Mouse (Mus musculus) CD4-positive, CD25-positive, alpha-beta regulatory T cell, adult 4 months (primary cell): ENCODE results near the gene Gpr135. TPM values are rescaled to one million over a fixed set of nuclear protein-coding genes. Genes with fewer than 3 reads are reported as not detected.
A peak's percentile ranks its signal among the peaks of the same experiment; 100 is the strongest.

Experiments used
- ATAC-seq: one replicate; pipeline ENCODE4 v1.8.0; 2017
- polyA plus RNA-seq, 2 experiments: library from polyadenylated mRNA; unstranded; fragments of 100-300 nt; shearing (Covaris generic); gene quantifications; one replicate each; pipeline ENCODE4 v1.2.1; 2017

The Gpr135 gene
- under 1 TPM in 1 of 2 experiments, not detected in 1; 0.27 TPM for polyA plus RNA-seq

DNA sequence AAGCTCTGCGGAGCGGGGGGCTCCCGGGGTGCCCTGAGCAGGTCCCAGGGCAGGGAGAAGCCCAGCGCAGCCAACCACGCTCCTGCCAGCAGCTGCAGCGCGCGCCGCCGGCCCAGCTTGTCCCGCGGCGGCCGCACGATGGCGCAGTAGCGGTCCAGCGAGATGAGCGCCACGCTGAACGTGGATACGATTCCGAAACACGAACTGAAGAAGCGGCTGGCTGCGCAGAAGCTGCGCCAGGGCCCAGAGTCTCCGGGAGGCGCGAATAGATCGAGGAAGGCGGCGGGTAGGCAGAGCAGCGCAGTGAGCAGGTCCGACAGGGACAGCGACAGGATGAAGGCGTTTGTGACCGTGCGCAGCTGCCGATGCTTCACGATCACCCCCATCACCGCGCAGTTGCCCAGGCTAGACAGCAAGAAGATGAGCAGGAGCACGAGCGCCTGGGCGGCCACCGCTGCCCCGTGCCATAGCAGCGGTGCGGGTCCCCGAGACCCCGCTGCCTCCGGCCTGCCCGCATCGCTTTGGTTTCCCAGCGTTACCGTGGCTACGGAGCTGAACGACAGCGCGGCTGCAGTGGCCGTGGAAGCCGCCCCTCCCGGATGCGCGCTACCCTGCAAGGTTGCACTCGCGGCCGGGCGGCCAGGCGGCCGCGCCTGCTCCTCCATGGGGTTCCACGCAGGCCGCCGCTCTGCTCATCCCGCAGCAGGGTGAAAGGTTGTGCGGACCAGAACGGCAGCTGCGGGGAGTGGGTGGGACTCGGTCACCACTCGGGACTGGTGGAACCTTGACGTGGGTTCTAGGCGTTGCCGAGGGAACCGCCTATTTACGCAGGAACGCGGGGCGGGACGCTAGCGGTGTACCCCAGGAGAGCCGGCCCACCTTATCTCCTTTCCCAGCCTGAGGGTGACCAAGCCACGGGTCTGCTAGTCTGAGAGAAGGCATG, at the start of gene Gpr135:
Gene Gpr135, minus strand, starts transcription at position 799 of the 943 bp plus-strand sequence.
- peak; percentile 93 for ATAC-seq

- no peak for ATAC-seq
These were observed 44.9 kb upstream of the Gpr135 start for GRCm38 (mm10) chr12:72115686-72116345.

GRCm38 (mm10) chr12:72115126-72115525, 44.2 kb upstream of the Gpr135 start:
- ATAC-seq: no peak

- ATAC-seq: peak; percentile 87
These were observed 33.8 kb upstream of the Gpr135 start for GRCm38 (mm10) chr12:72104525-72105281.

- no peak for ATAC-seq
These were observed 33.1 kb upstream of the Gpr135 start for GRCm38 (mm10) chr12:72104027-72104426.

DNA sequence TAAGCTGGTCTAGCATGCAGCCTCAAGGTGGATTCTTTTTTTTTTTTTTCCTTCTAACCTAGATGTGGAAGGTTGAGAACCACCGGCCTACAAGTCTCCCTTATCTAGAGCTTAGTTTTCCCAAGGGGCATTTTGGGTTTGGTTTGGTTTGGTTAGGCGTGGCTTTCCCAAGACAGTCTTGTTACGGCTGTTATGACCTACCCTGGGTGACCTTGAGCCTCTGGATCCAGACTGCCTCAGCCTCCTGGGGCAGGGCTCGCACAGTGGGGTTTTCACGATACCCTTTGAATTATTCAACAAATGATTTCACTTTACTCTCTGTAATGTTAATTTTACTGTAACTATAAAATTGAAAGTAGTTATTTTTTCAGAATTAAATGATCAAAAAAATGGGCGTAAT, 31.9 kb upstream of the Gpr135 start:
- ATAC-seq: no peak

GRCm38 (mm10) chr12:72096966-72097365, 26.0 kb upstream of the Gpr135 start:
- no peak for ATAC-seq

GRCm38 (mm10) chr12:72089802-72090201, 18.9 kb upstream of the Gpr135 start:
- no peak for ATAC-seq

GRCm38 (mm10) chr12:72086166-72086825, 15.4 kb upstream of the Gpr135 start:
- ATAC-seq: peak; percentile 7

DNA sequence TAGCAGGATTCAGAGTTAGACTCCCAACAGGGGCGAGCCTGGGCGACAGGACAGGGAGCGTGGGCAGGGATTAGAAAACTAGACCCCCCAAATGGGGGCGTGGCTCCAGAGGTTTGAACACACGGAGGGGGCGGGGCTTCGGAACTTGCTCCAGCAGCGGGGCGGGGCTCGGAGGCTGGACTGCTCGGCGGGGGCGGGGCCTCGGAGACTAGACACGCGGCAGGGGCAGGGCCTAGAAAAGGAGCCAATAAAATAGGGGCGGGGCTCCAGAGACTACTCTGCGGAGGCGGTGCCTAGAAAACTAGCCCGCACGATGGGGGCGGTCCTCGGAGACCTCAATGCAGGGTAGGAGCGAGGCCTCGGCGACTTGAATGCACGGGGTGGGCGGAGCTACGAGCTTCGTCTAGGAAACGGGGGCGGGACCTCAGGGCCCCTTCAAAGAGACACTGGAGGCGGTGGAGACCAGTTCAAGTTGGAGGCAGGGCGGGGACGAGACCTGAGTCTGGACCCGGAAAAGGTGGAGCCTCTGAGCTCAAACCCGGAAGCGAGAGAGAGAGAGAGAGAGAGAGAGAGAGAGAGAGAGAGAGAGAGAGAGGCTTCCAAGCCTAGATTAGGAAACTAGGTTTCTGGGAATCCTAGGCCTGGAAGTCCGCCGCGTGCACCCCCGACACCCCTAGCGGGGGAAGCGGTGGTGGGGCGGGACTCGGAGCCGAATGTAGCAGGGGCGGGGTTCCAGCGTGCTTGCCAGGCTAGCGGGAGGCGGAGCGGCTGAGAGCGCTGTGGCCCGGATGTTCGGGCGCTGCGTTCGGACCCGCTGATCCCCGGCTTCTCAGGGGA, 14.6 kb upstream of the Gpr135 start, which contains the start of the genes L3hypdh and Jkamp:
Gene L3hypdh, minus strand, starts transcription at position 111 of the 837 bp plus-strand sequence.
Gene Jkamp, plus strand, starts transcription at position 261 of the 837 bp plus-strand sequence.
- peak; percentile 91 for ATAC-seq

GRCm38 (mm10) chr12:72085024-72085328, 14.1 kb upstream of the Gpr135 start:
- peak; percentile 4 for ATAC-seq

DNA sequence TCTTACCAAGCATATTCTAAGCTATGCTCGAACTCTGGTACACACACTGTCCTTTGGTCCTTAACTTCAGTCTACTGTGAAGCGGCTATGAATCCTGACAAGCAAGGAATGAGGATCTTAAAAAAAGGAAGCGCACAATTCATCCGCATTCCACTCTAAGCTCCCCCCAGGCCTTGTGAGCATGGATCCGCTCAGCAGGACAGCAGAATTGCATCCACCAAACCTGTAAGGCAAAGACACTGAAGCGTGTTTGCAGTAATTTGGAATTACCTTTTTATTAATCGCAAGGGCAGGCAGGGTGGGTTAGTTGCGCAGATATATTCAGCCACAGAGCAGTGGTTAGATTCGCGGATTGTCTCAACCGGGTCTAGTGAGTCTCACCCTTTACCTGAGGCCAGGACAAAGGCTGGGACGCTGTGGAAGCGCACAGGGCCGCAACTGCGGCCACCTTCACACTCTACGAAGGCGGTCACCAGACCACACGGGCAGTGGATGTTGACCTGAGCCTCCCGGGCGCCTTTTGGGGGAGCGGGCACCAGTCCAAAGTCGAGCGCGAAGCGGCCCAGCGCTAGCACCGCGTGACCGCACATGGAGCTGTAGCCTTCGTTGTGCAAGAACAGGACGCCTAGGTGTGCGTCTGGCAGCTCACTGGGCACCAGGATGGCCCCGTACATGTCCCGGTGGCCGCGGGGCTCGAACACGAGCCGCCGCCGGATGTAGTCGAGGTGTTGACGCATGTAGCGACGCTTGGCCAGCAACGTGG, 13.5 kb upstream of the Gpr135 start:
- no peak for ATAC-seq

GRCm38 (mm10) chr12:72083265-72083664, 12.3 kb upstream of the Gpr135 start:
- ATAC-seq: no peak

GRCm38 (mm10) chr12:72082370-72082769, 11.4 kb upstream of the Gpr135 start:
- ATAC-seq: no peak

- ATAC-seq: no peak
These were observed 11.0 kb upstream of the Gpr135 start for GRCm38 (mm10) chr12:72081961-72082360.

- no peak for ATAC-seq
These were observed 7.3 kb upstream of the Gpr135 start for GRCm38 (mm10) chr12:72078248-72078647.

DNA sequence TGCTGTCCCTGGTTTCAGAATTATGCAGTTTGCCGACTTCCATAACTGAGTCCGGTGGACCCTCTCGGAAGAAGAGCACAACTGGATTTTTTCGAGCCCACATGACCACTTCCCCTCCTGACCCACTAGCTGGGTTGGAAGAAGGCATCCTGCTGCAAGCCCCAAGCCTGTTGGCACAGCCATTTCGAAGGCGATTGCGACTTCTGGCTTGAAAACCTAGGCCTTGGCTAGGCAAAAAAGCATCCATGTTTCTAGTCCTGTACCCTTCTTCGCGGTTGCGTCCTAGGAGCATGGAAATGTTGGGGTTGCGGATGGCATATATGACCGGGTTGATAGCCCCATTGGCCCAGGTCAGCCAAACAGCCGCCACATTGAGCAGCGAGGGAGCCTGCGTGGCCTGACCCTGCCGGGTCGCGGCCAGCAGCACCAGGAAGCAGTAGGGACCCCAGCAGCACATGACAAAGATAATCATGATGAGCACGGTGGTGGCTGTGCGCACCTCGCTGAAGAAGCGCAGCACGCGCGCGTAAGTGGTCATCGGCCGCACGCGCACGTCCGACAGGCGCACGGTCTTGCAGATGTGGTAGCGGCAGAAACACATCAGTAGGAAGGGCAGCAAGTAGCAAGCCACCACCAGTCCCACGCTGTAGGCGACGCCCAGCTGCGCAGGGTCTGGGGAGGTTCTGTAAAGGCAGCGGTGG, 1.1 kb downstream of the Gpr135 start:
- ATAC-seq: peak; percentile 2

GRCm38 (mm10) chr12:72057780-72058179, 13.1 kb downstream of the Gpr135 start:
- no peak for ATAC-seq

DNA sequence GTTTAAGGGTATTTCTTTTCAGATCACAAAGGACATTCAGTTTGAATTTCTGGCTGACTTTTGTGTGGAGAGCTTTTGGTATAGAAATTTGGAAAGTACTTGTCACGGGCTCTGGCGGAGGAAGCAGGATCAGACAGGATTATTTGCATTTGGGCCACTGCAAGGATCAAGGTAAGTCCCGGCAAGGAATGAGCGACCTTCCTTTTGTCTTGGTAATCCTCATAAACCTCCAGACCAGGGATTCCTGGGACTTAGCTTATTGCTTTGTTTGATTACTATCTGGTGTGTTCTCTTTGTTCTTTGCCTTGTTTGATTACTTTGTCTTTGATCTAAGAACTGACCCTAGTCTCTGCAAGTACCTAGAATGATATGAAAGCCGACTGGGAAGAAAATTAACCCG, 17.1 kb downstream of the Gpr135 start:
- ATAC-seq: no peak

- ATAC-seq: no peak
These were observed 17.6 kb downstream of the Gpr135 start for GRCm38 (mm10) chr12:72053303-72053702.
